ENCODE assay signal across 16 mouse cellular contexts in the genomic region with DNA sequence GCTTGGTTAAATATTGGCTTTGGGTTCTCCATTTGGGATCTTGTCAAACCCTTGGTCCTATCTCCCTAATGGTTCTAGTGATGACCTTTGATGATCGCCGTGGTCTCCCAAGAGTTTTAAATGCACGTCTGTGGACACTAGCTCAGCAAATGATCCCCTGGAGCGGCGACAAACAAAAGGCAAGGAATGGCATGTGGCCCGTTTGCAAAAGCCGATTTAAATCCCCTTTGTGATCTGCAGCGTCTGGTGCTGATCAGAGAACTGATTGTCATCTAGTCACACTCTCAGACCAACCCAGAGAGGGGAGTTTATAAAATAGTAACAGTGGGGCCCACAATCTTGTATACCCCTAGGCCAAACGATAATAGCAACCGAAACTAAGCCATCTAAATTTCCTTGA. TPM values are rescaled to one million over a fixed set of nuclear protein-coding genes. Genes with fewer than 3 reads are reported as not detected.
A peak's percentile ranks its signal among the peaks of the same experiment; 100 is the strongest.
DNase-seq lines count a peak whose midpoint lies in the region; ATAC-seq lines count a peak whose summit lies in the region.
"Had no signal": no experiment of that assay in that cellular context is flagged by ENCODE, and none has a peak within 500 bp of the region (broad histone marks: within the 10 kb centered on the region; RNA-seq: fewer than 3 reads in every experiment).

No protein-coding gene starts in this region.

- peak; percentile 55 for DNase-seq in hindbrain, embryonic 10.5 days (ENCODE audit: low spot score)
- peak; percentile 63 for DNase-seq in thymus, postnatal 0 days (ENCODE audit: low spot score)
- DNase-seq in thymus, adult 18-20 months = no peak
- DNase-seq in embryo, embryonic 11 days = peak; percentile 34
- peak; percentile 37 to 40 for DNase-seq in thymus, postnatal 36 days
- DNase-seq in gastrocnemius, postnatal 36 days = no peak
- DNase-seq in kidney, postnatal 4 days = no peak
- DNase-seq: cerebellum, adult 11-12 months; kidney, postnatal 14 days had no signal

- H3K4me1 ChIP-seq in hindbrain, embryonic 10.5 days (replicated peaks) = peaks cover 40% of the 10 kb centered on the region
- H3K4me1 ChIP-seq in hindbrain, embryonic 12.5 days = peaks cover 7% of the 10 kb centered on the region; the same call in 1 of the 2 replicates
- H3K4me1 ChIP-seq: heart, embryonic 12.5 days had no signal

- no peaks in the 10 kb centered on the region; the same call in 1 of the 2 replicates for H3K27me3 ChIP-seq in hindbrain, embryonic 10.5 days (ENCODE audit: insufficient read depth, poor library complexity, severe bottlenecking)
- no peaks in the 10 kb centered on the region for H3K27me3 ChIP-seq in hindbrain, embryonic 12.5 days
- H3K27me3 ChIP-seq: CH12.LX; heart, embryonic 12.5 days had no signal

- H3K4me3 ChIP-seq in hindbrain, embryonic 10.5 days = 0 out of 2 replicates have a peak overlapping the region, but pooled peaks have one; percentile 3
- no peak overlapping the region for H3K4me3 ChIP-seq in hindbrain, embryonic 12.5 days
- H3K4me3 ChIP-seq: heart, embryonic 12.5 days had no signal

- intact Hi-C loops in gastrocnemius, postnatal 36 days (cut with DNase I) = no loop called here

- no peaks in the 10 kb centered on the region for H3K9me3 ChIP-seq in hindbrain, embryonic 10.5 days
- H3K9me3 ChIP-seq in hindbrain, embryonic 12.5 days (replicated peaks) = no peaks in the 10 kb centered on the region
- H3K9me3 ChIP-seq: heart, embryonic 12.5 days had no signal

- no peak overlapping the region for H3K9ac ChIP-seq in hindbrain, embryonic 12.5 days
- H3K9ac ChIP-seq: heart, embryonic 12.5 days had no signal

- 4% methylated on average over 10 of the region's 10 CpGs for WGBS in hindbrain, embryonic 10.5 days
- WGBS in hindbrain, embryonic 12.5 days = 5% methylated on average over 10 of the region's 10 CpGs

- no peaks in the 10 kb centered on the region for H3K36me3 ChIP-seq in hindbrain, embryonic 10.5 days
- no peaks in the 10 kb centered on the region for H3K36me3 ChIP-seq in hindbrain, embryonic 12.5 days
- H3K36me3 ChIP-seq: heart, embryonic 12.5 days had no signal

- ATAC-seq in hindbrain, embryonic 12.5 days (ENCODE audit: low FRiP score) = no peak

- H3K27ac ChIP-seq in hindbrain, embryonic 10.5 days = peak overlapping the region; percentile 73
- H3K27ac ChIP-seq in hindbrain, embryonic 12.5 days = no peak overlapping the region

- no peak overlapping the region for H3K4me2 ChIP-seq in hindbrain, embryonic 12.5 days (replicated peaks)
- H3K4me2 ChIP-seq: heart, embryonic 12.5 days had no signal

RNA-seq across cellular contexts. Expression of gene Gm17509, which starts 5.4 kb away (rescaled TPM):
- polyA plus RNA-seq in hindbrain, embryonic 10.5 days (2016; fragmentation: Nextera tagmentation; extraction: Ambion mirVana) = 0.91 and 0.93 TPM in 2 replicates
- 0.62 and 0.69 TPM in 2 replicates for polyA plus RNA-seq in hindbrain, embryonic 12.5 days (2016; fragmentation: Nextera tagmentation; extraction: Ambion mirVana)
- polyA plus RNA-seq in thymus, postnatal 0 days (2015; fragmentation: Nextera tagmentation; extraction: Ambion mirVana) = 0.74 and 0.90 TPM in 2 replicates
- not detected for total RNA-seq in gastrocnemius, postnatal 36 days (2021)
- total RNA-seq: CH12.LX; gastrocnemius, adult 18-20 months; monocyte, adult 5-6 weeks had no signal
- polyA plus RNA-seq: intestine, embryonic 14.5 days; lung, embryonic 16.5 days had no signal

RNA-seq across cellular contexts. Expression of gene Emb, which starts 7.1 kb away (rescaled TPM):
- polyA plus RNA-seq in hindbrain, embryonic 10.5 days (2016; fragmentation: Nextera tagmentation; extraction: Ambion mirVana) = 28.3 and 48.0 TPM in 2 replicates
- polyA plus RNA-seq in hindbrain, embryonic 12.5 days (2016; fragmentation: Nextera tagmentation; extraction: Ambion mirVana) = 15.5 and 16.1 TPM in 2 replicates
- 136 and 155 TPM in 2 replicates for polyA plus RNA-seq in thymus, postnatal 0 days (2015; fragmentation: Nextera tagmentation; extraction: Ambion mirVana)
- total RNA-seq in gastrocnemius, postnatal 36 days (2021) = 10 to 100 TPM in 1 of 2 experiments, 1 to 10 TPM in 1; 8.0 to 11.1 TPM

Comparison
In these comparisons a context has a peak if more than half of its experiments do, and no peak if none do; other contexts are left out.
1. DNase-seq: peak in hindbrain, embryonic 10.5 days (single experiment), thymus, postnatal 0 days (single experiment), embryo, embryonic 11 days (single experiment) and thymus, postnatal 36 days (2 of 2); none in thymus, adult 18-20 months (0 of 2), gastrocnemius, postnatal 36 days (0 of 2) and kidney, postnatal 4 days (0 of 2).